Mouse (Mus musculus) stomach, postnatal 0 days (tissue): ENCODE data around the gene Alkbh6.

ENCODE experiments used
- CTCF ChIP-seq: IDR thresholded peaks from 2 replicates; pipeline ENCODE4 v1.5.1; 2016; ENCODE audit warnings: antibody characterized with exemption, low read depth, mild to moderate bottlenecking, moderate library complexity
- EP300 ChIP-seq: optimal IDR thresholded peaks from 2 replicates; pipeline ENCODE3; 2016; ENCODE audit warnings: antibody characterized with exemption

GRCm38 (mm10) chr7:30359276-30359865 lies 50.9 kb downstream of the Alkbh6 start:
- no peak for TF ChIP-seq CTCF
- TF ChIP-seq EP300, result no peak
